Mouse (Mus musculus): ENCODE results near the gene Fam71d.

GRCm38 (mm10) chr12:78739633-78740032, 48.3 kb downstream of the Fam71d start:
- TF ChIP-seq CTCF (IDR thresholded peaks at IDR 0.05; ENCODE audit: low read depth) = no peak
- TF ChIP-seq EP300 (IDR thresholded peaks at IDR 0.05; ENCODE audit: low read depth) = no peak
